Mouse (Mus musculus): ENCODE results near the gene Slc2a1.

GRCm38 (mm10) chr4:119142230-119142871 is 33.8 kb downstream of the Slc2a1 start:
- TF ChIP-seq GATA1 (IDR thresholded peaks at IDR 0.05; ENCODE audit: low read length) (no peak), TAL1 (IDR thresholded peaks at IDR 0.05; ENCODE audit: low read length) (no peak)
